Mouse (Mus musculus) CH12.LX (cell line): ENCODE measurements around the gene Npcd.

Experiments
- CTCF ChIP-seq, 2 experiments: IDR thresholded peaks in 1 of 2; conservative IDR thresholded peaks in 1 of 2; 2 replicates each; pipeline ENCODE4 v1.5.1; 2011 to 2012; ENCODE audit warnings: low read depth in 2 of 2, low read length in 2 of 2, improper control_type of control experiment in 1 of 2, inconsistent platforms in 1 of 2, mild to moderate bottlenecking in 1 of 2, moderate library complexity in 1 of 2
- EP300 ChIP-seq: IDR thresholded peaks from 2 replicates; pipeline ENCODE4 v1.6.1; 2011; ENCODE audit warnings: low read length, improper control_type of control experiment
- MAFK ChIP-seq: IDR thresholded peaks from 2 replicates; pipeline ENCODE4 v1.6.1; 2011; ENCODE audit warnings: low read length, improper control_type of control experiment; ENCODE audit not compliant: insufficient replicate concordance
- MYC ChIP-seq: IDR thresholded peaks from 2 replicates; pipeline ENCODE4 v1.6.1; 2011; ENCODE audit warnings: low read depth, mild to moderate bottlenecking, improper control_type of control experiment, low read length
- NRF1 ChIP-seq: IDR thresholded peaks from 2 replicates; pipeline ENCODE4 v1.6.1; 2014; ENCODE audit warnings: low read depth, mild to moderate bottlenecking, inconsistent platforms, low read length, improper control_type of control experiment, moderate library complexity
- POLR2A ChIP-seq: IDR thresholded peaks from 2 replicates; pipeline ENCODE4 v1.6.1; 2011; ENCODE audit warnings: low read depth, mild to moderate bottlenecking, improper control_type of control experiment, low read length
- POLR2AphosphoS2 ChIP-seq: IDR thresholded peaks from 2 replicates; pipeline ENCODE4 v1.6.1; 2011; ENCODE audit warnings: low read depth, low read length, improper control_type of control experiment
- UBTF ChIP-seq: IDR thresholded peaks from 2 replicates; pipeline ENCODE4 v1.6.1; 2012; ENCODE audit warnings: low read depth, mild to moderate bottlenecking, inconsistent platforms, low read length, improper control_type of control experiment, moderate library complexity
- ZKSCAN1 ChIP-seq: IDR thresholded peaks from 2 replicates; pipeline ENCODE4 v1.6.1; 2012; ENCODE audit warnings: low read depth, inconsistent platforms, low read length, improper control_type of control experiment, borderline replicate concordance

DNA sequence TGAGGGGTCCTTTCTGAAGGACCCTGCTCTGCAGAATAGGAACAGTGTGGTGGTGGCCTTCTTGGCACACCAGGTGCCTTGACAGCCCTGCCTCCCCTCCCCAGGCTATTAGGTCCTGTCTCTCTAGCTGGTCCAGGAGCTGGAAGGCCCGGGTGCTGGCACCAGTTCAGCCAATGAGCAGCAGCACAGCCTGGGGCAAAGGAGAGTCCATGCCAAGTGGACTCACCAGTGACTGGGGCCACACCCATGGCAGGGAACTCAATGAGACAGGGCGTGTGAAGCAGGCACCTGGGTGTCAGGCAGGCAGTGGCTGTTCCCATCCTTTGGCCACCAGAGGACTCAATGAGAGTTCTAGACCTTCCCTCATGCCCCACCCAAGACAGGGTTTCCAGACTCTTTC is 68.7 kb downstream of the Npcd start:
- no peak for TF ChIP-seq EP300
- no peak for TF ChIP-seq CTCF (conservative IDR thresholded peaks at IDR 0.05 in 1 of 2, IDR thresholded peaks at IDR 0.05 in 1 of 2; ENCODE audit: low read depth in 2 of 2, low read length in 2 of 2)
- no peak for TF ChIP-seq NRF1
- no peak for TF ChIP-seq POLR2A
- no peak for TF ChIP-seq MAFK
- TF ChIP-seq MYC = no peak
- no peak for TF ChIP-seq UBTF
- TF ChIP-seq POLR2AphosphoS2 = no peak
- TF ChIP-seq ZKSCAN1 = no peak
